Mouse (Mus musculus) lung, embryonic 16.5 days (tissue): ENCODE data around the gene Gnas. TPM values are rescaled to one million over a fixed set of nuclear protein-coding genes. Genes with fewer than 3 reads are reported as not detected.

Experiments used
- ATAC-seq: fragments of 200-750 bp; cut with Nextera tagmentation; 2 replicates; pipeline ENCODE4 v1.8.0; 2017; ENCODE audit warnings: low read depth, mild to moderate bottlenecking, moderate library complexity
- H3K27ac ChIP-seq: fragments of 300-500 bp; sonication (generic); 2 replicates; pipeline ENCODE4 v1.5.1; 2014; ENCODE audit warnings: mild to moderate bottlenecking, control low read depth, low read length
- H3K27me3 ChIP-seq: fragments of 300-500 bp; sonication (generic); 2 replicates; pipeline ENCODE4 v1.6.1; 2014; ENCODE audit warnings: low read depth, low read length, mixed read lengths; ENCODE audit not compliant: control insufficient read depth, insufficient read depth
- H3K36me3 ChIP-seq: fragments of 300-500 bp; sonication (generic); 2 replicates; pipeline ENCODE4 v1.6.1; 2014; ENCODE audit warnings: low read length; ENCODE audit not compliant: control insufficient read depth, insufficient read depth
- H3K4me1 ChIP-seq: fragments of 300-500 bp; sonication (generic); replicated peaks from 2 replicates; pipeline ENCODE4 v1.6.1; 2014; ENCODE audit warnings: low read length, mixed read lengths; ENCODE audit not compliant: control insufficient read depth, insufficient read depth
- H3K4me2 ChIP-seq: fragments of 300-500 bp; sonication (generic); 2 replicates; pipeline ENCODE4 v1.6.1; 2014; ENCODE audit warnings: low read depth, low read length, control low read depth
- H3K4me3 ChIP-seq: fragments of 300-500 bp; sonication (generic); 2 replicates; pipeline ENCODE4 v1.5.1; 2014; ENCODE audit warnings: mild to moderate bottlenecking, low read length, control low read depth
- H3K9ac ChIP-seq: fragments of 300-500 bp; sonication (generic); 2 replicates; pipeline ENCODE4 v1.6.1; 2014; ENCODE audit warnings: low read length, control low read depth
- H3K9me3 ChIP-seq: fragments of 300-500 bp; sonication (generic); 2 replicates; pipeline ENCODE4 v1.6.1; 2016; ENCODE audit warnings: low read length; ENCODE audit not compliant: control insufficient read depth
- WGBS: fragments of 180-500 bp; shearing (Covaris S2); extraction: QIAGEN DNeasy Blood & Tissue Kit; methylation state at CpG from one replicate; pipeline ENCODE4 v1.1.7; 2014; 5-methylcytosine and 5-hydroxymethylcytosine counted together
- polyA plus RNA-seq: library from polyadenylated mRNA; unstranded; fragments of >200 nt; fragmentation: Nextera tagmentation; extraction: Ambion mirVana; gene quantifications from 2 replicates; pipeline ENCODE4 v1.2.1, GENCODE M21; 2015

Gene Gnas
- polyA plus RNA-seq, 1 experiment from 2014 or later: 1,573 TPM

GRCm38 (mm10) chr2:174288673-174289430 is 4.7 kb downstream of the Gnas start:
- WGBS: 40% methylated on average over 12 of the region's 12 CpGs
- no peak for ATAC-seq
- H3K27ac ChIP-seq: no peak overlapping the region
- peaks cover 9% of the 10 kb centered on the region for H3K4me1 ChIP-seq
- peaks cover 39% of the 10 kb centered on the region for H3K27me3 ChIP-seq
- H3K36me3 ChIP-seq: peaks cover 33% of the 10 kb centered on the region
- H3K4me3 ChIP-seq: no peak overlapping the region
- H3K4me2 ChIP-seq: no peak overlapping the region
- H3K9ac ChIP-seq: no peak overlapping the region
- H3K9me3 ChIP-seq: peaks cover 34% of the 10 kb centered on the region

DNA sequence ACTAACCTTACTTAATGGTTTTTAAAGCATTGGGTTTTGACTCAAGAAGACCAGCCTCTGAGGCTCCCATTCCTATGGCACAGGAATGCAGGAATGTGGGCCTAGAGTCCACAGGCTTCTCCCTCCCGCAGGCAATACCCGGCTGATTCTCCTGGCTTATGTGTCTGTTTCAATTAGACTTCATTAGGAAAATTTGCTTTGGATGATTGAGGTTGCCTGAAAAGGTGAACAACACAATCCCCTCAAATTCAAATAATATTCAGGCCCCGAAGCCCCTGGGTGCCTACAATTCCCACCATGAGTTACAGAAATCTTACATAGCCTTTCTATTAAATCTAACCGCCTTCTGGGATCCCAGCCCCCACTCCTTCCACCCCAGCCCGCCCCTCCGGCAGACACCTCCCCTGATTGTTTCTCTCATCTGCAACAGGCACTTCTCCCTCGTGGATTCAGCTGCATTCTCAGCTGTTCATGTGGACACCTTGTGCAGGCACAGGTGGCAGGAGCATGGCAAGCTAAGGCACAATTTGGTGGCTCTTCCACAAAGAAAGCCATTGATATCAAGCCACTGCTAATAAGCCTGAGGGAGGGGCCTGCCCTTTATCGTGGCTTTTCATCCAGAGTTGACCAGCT is 7.0 kb downstream of the Gnas start:
- no peak for ATAC-seq
- peaks cover 28% of the 10 kb centered on the region for H3K9me3 ChIP-seq
- H3K4me2 ChIP-seq: no peak overlapping the region
- no peak overlapping the region for H3K9ac ChIP-seq
- 55% methylated on average over 8 of the region's 8 CpGs for WGBS
- no peak overlapping the region for H3K4me3 ChIP-seq
- peaks cover 10% of the 10 kb centered on the region for H3K36me3 ChIP-seq
- H3K27ac ChIP-seq: no peak overlapping the region
- peaks cover 19% of the 10 kb centered on the region for H3K27me3 ChIP-seq
- peaks cover 9% of the 10 kb centered on the region for H3K4me1 ChIP-seq

DNA sequence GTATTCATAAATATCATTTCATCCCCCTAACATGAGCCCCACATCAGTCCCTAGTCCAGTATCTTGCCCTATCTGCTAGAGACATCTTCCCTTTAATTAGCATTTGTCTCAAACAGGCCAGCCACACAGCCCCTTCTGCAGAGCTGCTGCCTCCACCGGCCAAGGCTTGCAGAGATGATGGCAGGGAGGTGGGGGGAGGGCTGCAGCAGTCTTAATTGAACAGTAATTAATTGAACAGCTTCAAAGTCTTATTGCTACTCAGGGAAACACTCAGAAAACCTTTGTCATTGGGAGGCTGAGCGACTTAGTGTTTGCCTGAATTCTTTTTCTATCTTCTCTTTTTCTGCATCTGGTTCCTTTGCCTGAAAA is 7.5 kb downstream of the Gnas start:
- peak overlapping the region; percentile 6; the same call in 1 of the 2 replicates for H3K4me2 ChIP-seq
- H3K4me1 ChIP-seq: peaks cover 9% of the 10 kb centered on the region
- ATAC-seq: no peak
- peaks cover 28% of the 10 kb centered on the region for H3K9me3 ChIP-seq
- no peak overlapping the region for H3K9ac ChIP-seq
- H3K36me3 ChIP-seq: peaks cover 5% of the 10 kb centered on the region
- H3K27ac ChIP-seq: no peak overlapping the region
- H3K4me3 ChIP-seq: no peak overlapping the region
- 39% methylated on average over 2 of the region's 2 CpGs for WGBS
- peaks cover 14% of the 10 kb centered on the region for H3K27me3 ChIP-seq

GRCm38 (mm10) chr2:174294457-174294856 is 10.3 kb downstream of the Gnas start:
- no peak for ATAC-seq
- WGBS: 56% methylated on average over 8 of the region's 8 CpGs
- peak overlapping the region; percentile 40 for H3K27ac ChIP-seq
- H3K4me2 ChIP-seq: peak overlapping the region; percentile 60
- H3K27me3 ChIP-seq: peaks cover 16% of the 10 kb centered on the region
- peaks cover 46% of the 10 kb centered on the region for H3K9me3 ChIP-seq
- H3K4me1 ChIP-seq: peaks cover 13% of the 10 kb centered on the region
- H3K36me3 ChIP-seq: peaks cover 6% of the 10 kb centered on the region; the same call in 1 of the 2 replicates
- H3K4me3 ChIP-seq: peak overlapping the region; percentile 68
- peak overlapping the region; percentile 66 for H3K9ac ChIP-seq

GRCm38 (mm10) chr2:174295175-174295899 is 11.2 kb downstream of the Gnas start:
- Histone ChIP-seq H3K27ac (peak overlapping the region; percentile 40), H3K4me3 (peak overlapping the region; percentile 68), H3K27me3 (peaks cover 24% of the 10 kb centered on the region), H3K9ac (peak overlapping the region; percentile 66), H3K9me3 (peaks cover 55% of the 10 kb centered on the region), H3K4me1 (peaks cover 21% of the 10 kb centered on the region), H3K36me3 (peaks cover 12% of the 10 kb centered on the region), H3K4me2 (peak overlapping the region; percentile 67)
- WGBS: 44% methylated on average over 36 of the region's 36 CpGs
- peak; percentile 94 for ATAC-seq

- peaks cover 62% of the 10 kb centered on the region for H3K9me3 ChIP-seq
- peaks cover 28% of the 10 kb centered on the region for H3K27me3 ChIP-seq
- H3K9ac ChIP-seq: peak overlapping the region; percentile 45
- peak overlapping the region; percentile 68 for H3K4me3 ChIP-seq
- peaks cover 21% of the 10 kb centered on the region for H3K4me1 ChIP-seq
- peaks cover 12% of the 10 kb centered on the region for H3K36me3 ChIP-seq
- no peak for ATAC-seq
- H3K4me2 ChIP-seq: peak overlapping the region; percentile 67
- WGBS: 52% methylated on average over 29 of the region's 29 CpGs
- H3K27ac ChIP-seq: peak overlapping the region; percentile 17; the same call in 1 of the 2 replicates
Observed at GRCm38 (mm10) chr2:174295900-174296465, 11.9 kb downstream of the Gnas start.

DNA sequence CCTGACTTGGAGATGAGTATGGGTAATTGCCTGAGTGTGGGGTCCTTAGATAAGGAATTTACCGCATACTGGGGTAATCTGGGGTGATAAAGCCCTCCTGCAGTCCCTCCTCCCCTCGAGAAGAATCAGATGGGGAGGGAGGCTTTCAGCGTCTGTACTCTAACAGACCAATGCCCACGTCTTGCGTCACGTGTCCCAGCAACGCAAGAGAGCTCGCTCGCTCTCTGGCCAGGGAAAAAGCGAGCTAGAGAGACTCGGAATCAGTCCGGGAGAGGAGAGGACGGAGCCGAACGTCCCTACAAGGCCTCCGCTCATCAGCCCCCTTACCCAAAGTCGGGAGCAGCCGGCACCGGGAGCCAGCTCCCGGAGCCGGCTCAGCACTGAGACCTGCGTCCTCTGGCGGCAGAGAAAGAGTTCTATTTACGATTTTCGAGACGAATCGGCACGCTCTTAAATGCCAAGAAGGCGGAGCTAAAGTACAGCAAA is 13.0 kb downstream of the Gnas start:
- peaks cover 12% of the 10 kb centered on the region for H3K36me3 ChIP-seq
- peaks cover 18% of the 10 kb centered on the region for H3K4me1 ChIP-seq
- peak overlapping the region; percentile 68; the same call in 1 of the 2 replicates for H3K4me3 ChIP-seq
- peaks cover 64% of the 10 kb centered on the region for H3K9me3 ChIP-seq
- ATAC-seq: no peak; the same call in 1 of the 2 replicates
- no peak overlapping the region for H3K27ac ChIP-seq
- peaks cover 29% of the 10 kb centered on the region for H3K27me3 ChIP-seq
- WGBS: 51% methylated on average over 29 of the region's 29 CpGs
- H3K4me2 ChIP-seq: peak overlapping the region; percentile 67; the same call in 1 of the 2 replicates
- H3K9ac ChIP-seq: no peak overlapping the region

GRCm38 (mm10) chr2:174297851-174298250 is 13.7 kb downstream of the Gnas start:
- Histone ChIP-seq H3K27ac (no peak overlapping the region), H3K36me3 (peaks cover 12% of the 10 kb centered on the region), H3K4me2 (no peak overlapping the region; the same call in 1 of the 2 replicates), H3K27me3 (peaks cover 29% of the 10 kb centered on the region), H3K9ac (no peak overlapping the region), H3K4me3 (peak overlapping the region; percentile 40), H3K9me3 (peaks cover 64% of the 10 kb centered on the region), H3K4me1 (peaks cover 14% of the 10 kb centered on the region)
- no peak for ATAC-seq
- WGBS: 64% methylated on average over 19 of the region's 19 CpGs
